Mouse (Mus musculus) spleen, adult 2 months (tissue): ENCODE measurements around the gene Kat7. TPM values are rescaled to one million over a fixed set of nuclear protein-coding genes. Genes with fewer than 3 reads are reported as not detected.
A peak's percentile ranks its signal among the peaks of the same experiment; 100 is the strongest.

Source experiments
- DNase-seq, 2 experiments: peaks; one replicate each; pipeline versions ENCODE4 v3.0.0 to v3.0.0-alpha.2; 2012 to 2021; ENCODE audit warnings: low spot score in 2 of 2, low read depth in 1 of 2
- H3K27ac ChIP-seq: fragments of 200-500 bp; 2 replicates; pipeline ENCODE4 v1.5.1; 2012; ENCODE audit warnings: low read length, inconsistent platforms; ENCODE audit not compliant: insufficient read depth
- H3K27me3 ChIP-seq: fragments of 200-500 bp; 2 replicates; pipeline ENCODE4 v1.6.1; 2012; ENCODE audit warnings: mild to moderate bottlenecking, moderate library complexity, low read length, inconsistent platforms; ENCODE audit not compliant: control insufficient read depth, insufficient read depth
- H3K36me3 ChIP-seq: fragments of 200-500 bp; 2 replicates; pipeline ENCODE4 v1.6.1; 2012; ENCODE audit warnings: mild to moderate bottlenecking, low read length, inconsistent platforms; ENCODE audit not compliant: control insufficient read depth, insufficient read depth
- H3K4me1 ChIP-seq: fragments of 200-500 bp; 2 replicates; pipeline ENCODE4 v1.6.1; 2011; ENCODE audit warnings: inconsistent platforms; ENCODE audit not compliant: control insufficient read depth, insufficient read depth, insufficient read length
- H3K4me3 ChIP-seq: fragments of 200-500 bp; 2 replicates; pipeline ENCODE4 v1.5.1; 2011; ENCODE audit warnings: mild to moderate bottlenecking, inconsistent platforms; ENCODE audit not compliant: insufficient read depth, insufficient read length; ENCODE audit errors: extremely low read depth
- CTCF ChIP-seq: fragments of 200-500 bp; IDR thresholded peaks from 2 replicates; pipeline ENCODE4 v1.5.1; 2011; ENCODE audit warnings: mild to moderate bottlenecking, inconsistent platforms; ENCODE audit not compliant: insufficient read depth, insufficient read length, insufficient replicate concordance; ENCODE audit errors: extremely low read depth
- POLR2A ChIP-seq: fragments of 200-500 bp; IDR thresholded peaks from 2 replicates; pipeline ENCODE4 v1.6.1; 2011; ENCODE audit warnings: low read depth, low read length, inconsistent platforms
- WGBS: fragments of 180-500 bp; shearing (Covaris S2); methylation state at CpG from one replicate; pipeline ENCODE4 v1.1.7; 2018; 5-methylcytosine and 5-hydroxymethylcytosine counted together
- polyA plus RNA-seq: library from polyadenylated mRNA; depleted of rRNA; stranded (reverse); fragments of >200 nt; gene quantifications from 2 replicates; pipeline ENCODE4 v1.2.3, GENCODE M21; 2012; rRNA removed

Kat7 gene
- polyA plus RNA-seq = 25.2 and 29.4 TPM in 2 replicates

- H3K4me1 ChIP-seq = peaks cover 8% of the 10 kb centered on the region
- no peak for TF ChIP-seq CTCF
- no peak for TF ChIP-seq POLR2A
- H3K4me3 ChIP-seq = peak within 1 kb of the TSS; percentile 90
- H3K36me3 ChIP-seq = peaks cover 9% of the 10 kb centered on the region
- peak within 1 kb of the TSS; percentile 91 for H3K27ac ChIP-seq
- WGBS = under 1% methylated on average over 42 of the region's 42 CpGs
- H3K27me3 ChIP-seq = no peaks in the 10 kb centered on the region
- DNase-seq = peak; percentile 97 to 99
Measured at GRCm38 (mm10) chr11:95310007-95310647, at the start of gene Kat7. TSS of gene Kat7 (minus strand) at chr11:95310246.

GRCm38 (mm10) chr11:95358263-95358662 lies 48.2 kb upstream of the Kat7 start:
- H3K4me3 ChIP-seq = no peak overlapping the region
- TF ChIP-seq CTCF (no peak), POLR2A (no peak)
- peak overlapping the region; percentile 89 for H3K27ac ChIP-seq
- H3K36me3 ChIP-seq = 0 out of 2 replicates have a peak, but pooled peaks cover 1% of the 10 kb centered on the region
- no peak for DNase-seq
- 63% methylated on average over 3 of the region's 3 CpGs for WGBS
- peaks cover 27% of the 10 kb centered on the region; the same call in 1 of the 2 replicates for H3K4me1 ChIP-seq
- no peaks in the 10 kb centered on the region for H3K27me3 ChIP-seq

- WGBS = 12% methylated on average over 17 of the region's 17 CpGs
- DNase-seq = peak; percentile 79 to 93
- no peaks in the 10 kb centered on the region for H3K27me3 ChIP-seq
- peaks cover 32% of the 10 kb centered on the region; the same call in 1 of the 2 replicates for H3K4me1 ChIP-seq
- H3K27ac ChIP-seq = peak overlapping the region; percentile 89
- 0 out of 2 replicates have a peak, but pooled peaks cover 1% of the 10 kb centered on the region for H3K36me3 ChIP-seq
- TF ChIP-seq CTCF = no peak
- H3K4me3 ChIP-seq = peak overlapping the region; percentile 44
Measured at GRCm38 (mm10) chr11:95356469-95357273, 46.6 kb upstream of the Kat7 start.

- TF ChIP-seq POLR2A (no peak), CTCF (no peak)
- Histone ChIP-seq H3K27me3 (no peaks in the 10 kb centered on the region), H3K4me1 (peaks cover 36% of the 10 kb centered on the region; the same call in 1 of the 2 replicates), H3K36me3 (0 out of 2 replicates have a peak, but pooled peaks cover 1% of the 10 kb centered on the region), H3K27ac (peak overlapping the region; percentile 89), H3K4me3 (peak overlapping the region; percentile 44)
- WGBS = 55% methylated on average over 7 of the region's 7 CpGs
- DNase-seq = no peak
Measured at GRCm38 (mm10) chr11:95356039-95356438, 46.0 kb upstream of the Kat7 start.

- no peak for TF ChIP-seq CTCF
- TF ChIP-seq POLR2A = no peak
- Histone ChIP-seq H3K4me3 (peak overlapping the region; percentile 44), H3K27ac (peak overlapping the region; percentile 89), H3K27me3 (no peaks in the 10 kb centered on the region), H3K36me3 (0 out of 2 replicates have a peak, but pooled peaks cover 1% of the 10 kb centered on the region), H3K4me1 (peaks cover 40% of the 10 kb centered on the region; the same call in 1 of the 2 replicates)
- DNase-seq = no peak
- 52% methylated on average over 5 of the region's 5 CpGs for WGBS
Measured at GRCm38 (mm10) chr11:95355661-95356011, 45.6 kb upstream of the Kat7 start.

GRCm38 (mm10) chr11:95354945-95355660 lies 45.1 kb upstream of the Kat7 start:
- no peak for TF ChIP-seq CTCF
- TF ChIP-seq POLR2A = no peak
- peak overlapping the region; percentile 89 for H3K27ac ChIP-seq
- WGBS = 30% methylated on average over 12 of the region's 12 CpGs
- peaks cover 46% of the 10 kb centered on the region; the same call in 1 of the 2 replicates for H3K4me1 ChIP-seq
- DNase-seq = no peak
- no peaks in the 10 kb centered on the region for H3K27me3 ChIP-seq
- H3K36me3 ChIP-seq = 0 out of 2 replicates have a peak, but pooled peaks cover 1% of the 10 kb centered on the region
- H3K4me3 ChIP-seq = peak overlapping the region; percentile 39
